Mouse (Mus musculus) olfactory bulb, adult 2 months (tissue): ENCODE measurements around the gene Ccn5.

Source experiments
- CTCF ChIP-seq: fragments of 200-500 bp; IDR thresholded peaks from 2 replicates; pipeline ENCODE4 v1.5.1; 2012; ENCODE audit warnings: low read depth, mild to moderate bottlenecking, low read length, moderate library complexity; ENCODE audit not compliant: insufficient read depth
- POLR2A ChIP-seq: fragments of 200-500 bp; IDR thresholded peaks from 2 replicates; pipeline ENCODE4 v1.6.1; 2012; ENCODE audit warnings: mild to moderate bottlenecking, low read depth, low read length, moderate library complexity; ENCODE audit not compliant: insufficient read depth

DNA sequence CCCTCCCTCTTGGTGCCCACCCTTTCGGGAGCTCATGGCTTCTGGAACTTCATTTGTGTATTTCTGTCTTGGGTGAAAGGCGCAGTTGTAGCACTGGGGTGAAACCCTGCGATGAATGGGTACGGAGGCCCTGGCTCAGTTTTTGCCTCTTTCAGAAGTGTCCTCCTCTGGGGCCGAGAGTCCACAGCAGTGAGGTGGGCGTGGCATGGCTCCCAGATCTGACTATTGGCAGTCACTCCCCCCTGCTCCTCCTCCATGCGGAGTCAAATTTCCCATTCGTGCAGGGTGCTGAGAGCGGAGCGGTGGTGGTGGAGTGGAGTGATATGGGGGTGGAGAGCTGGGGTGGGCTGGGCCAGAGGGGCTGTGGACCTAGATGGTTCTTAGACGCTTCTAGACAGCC lies 3.1 kb downstream of the Ccn5 start:
- TF ChIP-seq CTCF, result no peak
- no peak for TF ChIP-seq POLR2A
